Mouse (Mus musculus): ENCODE measurements around the gene Tyw1.
A peak's percentile ranks its signal among the peaks of the same experiment; 100 is the strongest.

The Tyw1 gene

DNA sequence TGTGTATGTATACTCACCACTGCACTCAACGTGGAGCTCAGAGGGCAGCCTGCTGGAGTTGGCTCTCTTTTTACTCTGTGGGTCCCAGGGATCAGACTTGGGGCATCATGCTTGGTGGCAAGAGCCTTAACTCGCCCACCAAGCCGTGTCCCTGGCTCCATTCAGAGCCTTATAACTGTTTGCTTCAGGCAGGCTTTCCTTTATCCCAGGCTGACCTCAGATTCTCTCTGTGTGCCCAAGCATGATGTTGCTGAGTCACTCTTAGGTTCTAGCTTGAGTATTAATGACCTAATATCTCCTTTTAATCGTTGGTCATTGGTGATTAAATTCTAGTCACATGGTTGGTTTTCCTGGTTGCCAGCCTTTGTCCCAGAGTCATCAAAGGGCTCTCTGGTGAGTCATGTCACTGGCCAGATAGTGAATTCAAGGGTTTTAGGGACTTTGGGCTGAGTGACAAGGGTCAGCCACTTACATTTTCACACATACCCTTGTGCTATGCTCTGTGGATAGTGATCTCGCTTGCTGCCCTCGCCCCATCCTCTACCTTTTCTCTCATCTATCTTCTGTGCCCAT is 9.1 kb downstream of the Tyw1 start:
- no peak for DNase-seq

DNA sequence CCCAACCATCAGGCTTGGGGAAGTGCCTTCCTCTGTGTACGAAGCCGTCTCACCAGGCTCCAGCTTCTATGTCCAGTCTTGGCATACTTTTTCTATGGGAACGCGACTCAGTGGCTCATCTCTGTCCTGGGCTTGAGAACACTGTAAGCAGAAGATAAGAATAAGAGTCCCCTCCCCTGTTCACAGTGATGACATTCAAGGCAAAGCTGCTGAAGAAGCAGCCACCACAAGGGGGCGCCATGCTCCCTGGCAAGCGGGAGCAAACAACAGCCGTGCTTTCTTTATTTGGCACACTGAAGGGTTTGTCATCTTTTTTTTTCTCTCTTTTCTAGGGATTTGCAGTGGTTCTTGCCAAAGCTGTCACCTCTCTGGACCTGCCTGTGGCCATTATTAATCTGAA is 11.2 kb downstream of the Tyw1 start:
- DNase-seq, result no peak

DNA sequence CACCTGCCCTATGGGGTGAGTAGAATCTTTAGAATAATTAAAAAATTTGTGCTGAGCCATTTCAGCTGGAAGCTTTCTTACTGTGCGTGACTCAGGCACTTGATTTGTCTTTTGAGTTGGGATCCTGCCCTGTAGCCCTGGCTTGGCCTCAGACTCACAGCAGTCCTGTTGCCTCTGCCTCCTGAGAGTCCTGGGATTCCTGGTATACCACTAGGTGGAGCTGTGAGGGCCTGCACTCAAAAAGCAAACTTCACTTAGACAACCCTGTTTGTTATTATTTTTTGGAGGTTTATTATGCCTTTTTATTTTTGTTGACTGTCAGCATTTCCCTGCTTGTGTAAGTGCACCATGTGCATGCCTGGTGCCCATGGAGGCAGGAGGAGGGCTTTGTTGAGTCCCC is 11.9 kb downstream of the Tyw1 start:
- DNase-seq, result no peak

DNA sequence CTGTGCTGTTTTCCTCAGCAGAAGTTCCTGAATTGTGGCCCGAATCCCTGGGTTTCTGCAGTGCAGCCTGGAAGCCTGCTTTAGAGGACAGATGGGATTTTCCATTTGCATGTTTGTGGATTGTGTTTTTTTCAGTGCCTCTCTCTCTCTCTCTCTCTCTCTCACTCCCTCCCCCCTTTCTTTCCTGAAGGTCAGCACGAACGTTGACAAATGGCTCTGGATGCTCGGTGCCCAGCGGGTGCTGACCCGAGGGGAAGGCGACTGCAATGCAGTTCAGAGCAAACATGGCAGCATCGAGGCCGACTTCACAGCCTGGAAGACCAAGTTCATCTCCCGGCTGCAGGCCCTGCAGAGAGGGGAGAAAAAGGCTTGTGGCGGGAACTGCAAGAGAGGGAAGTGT is 13.6 kb downstream of the Tyw1 start:
- DNase-seq, result no peak

DNA sequence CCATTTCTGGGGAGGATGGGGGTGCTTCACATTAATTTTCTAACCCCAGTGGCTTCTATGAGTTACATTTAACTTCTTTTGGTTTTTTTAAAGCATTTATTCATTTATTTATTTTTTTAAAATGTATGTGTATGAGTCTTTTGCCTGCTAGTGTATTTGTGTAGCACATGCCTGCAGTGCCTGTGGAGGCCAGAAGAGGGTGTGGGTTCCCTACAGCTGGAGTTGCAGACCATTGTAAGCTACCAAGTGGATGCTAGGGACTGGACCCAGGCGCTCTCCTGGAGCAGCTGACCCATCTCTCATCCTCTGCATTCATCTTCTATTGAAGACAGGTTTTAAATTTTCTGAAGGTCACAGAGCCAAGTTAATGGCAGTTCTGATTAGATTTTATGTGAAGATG is 16.9 kb downstream of the Tyw1 start:
- DNase-seq, result no peak

DNA sequence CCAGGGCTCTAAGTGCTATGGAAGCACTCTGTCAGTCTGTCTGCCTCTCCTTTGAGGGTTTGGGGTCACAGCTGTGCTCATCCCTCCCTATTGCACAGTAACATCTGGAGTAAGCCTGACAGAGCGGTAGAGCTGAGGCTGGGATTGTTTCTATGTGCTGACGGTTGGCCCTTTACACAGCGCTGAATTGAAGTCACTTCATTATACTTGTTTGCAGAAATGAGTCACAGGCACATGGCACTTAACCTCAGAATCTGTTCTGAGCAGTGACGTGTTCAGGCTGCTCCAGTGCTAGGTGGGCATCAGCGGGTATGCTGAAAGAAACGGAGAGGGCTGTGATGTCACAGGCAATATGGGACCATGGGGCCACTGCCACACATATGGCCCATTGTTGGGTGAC is 17.6 kb downstream of the Tyw1 start:
- DNase-seq, result no peak

DNA sequence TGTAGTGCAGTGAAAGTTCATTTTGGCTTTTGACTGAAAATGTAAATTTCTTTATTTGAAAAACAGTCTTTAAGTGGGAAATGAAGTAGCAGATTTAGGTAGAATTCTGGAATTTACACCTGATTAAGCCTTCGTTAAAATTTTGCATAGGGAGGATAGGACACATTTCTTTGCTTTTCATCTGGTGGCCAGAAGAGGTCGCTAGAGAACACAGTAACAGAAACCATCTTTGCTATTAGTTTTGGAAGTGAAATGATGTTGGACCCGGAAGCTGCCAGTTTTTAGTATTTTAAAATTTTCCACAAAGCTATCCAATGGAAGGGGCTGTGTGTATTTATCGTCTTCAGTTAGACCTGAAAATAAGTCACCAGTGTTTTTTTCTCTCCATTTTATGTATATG is 20.1 kb downstream of the Tyw1 start:
- DNase-seq, result peak; percentile 41

DNA sequence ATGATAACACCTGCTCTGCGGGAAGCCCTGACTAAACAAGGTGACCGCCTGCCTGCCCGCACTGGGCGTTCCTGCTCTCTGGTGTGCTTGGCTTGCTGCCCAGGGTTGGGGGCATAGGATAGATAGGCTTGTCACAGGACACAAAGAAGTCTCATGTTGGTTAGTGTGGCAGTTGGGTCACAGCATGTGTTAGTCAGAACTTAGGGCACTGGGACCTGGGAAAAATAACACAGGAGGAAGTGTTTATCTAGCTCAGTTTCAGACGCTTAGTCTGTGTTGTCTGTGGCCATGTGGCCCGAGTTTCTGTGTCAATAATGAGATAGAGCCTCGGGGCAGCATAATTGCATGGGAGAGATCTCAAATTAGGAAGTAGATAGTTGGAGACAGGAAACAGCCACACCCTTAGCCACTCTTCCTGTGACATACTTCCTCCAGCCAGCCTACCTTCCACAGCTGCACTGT is 22.6 kb downstream of the Tyw1 start:
- DNase-seq, result no peak

DNA sequence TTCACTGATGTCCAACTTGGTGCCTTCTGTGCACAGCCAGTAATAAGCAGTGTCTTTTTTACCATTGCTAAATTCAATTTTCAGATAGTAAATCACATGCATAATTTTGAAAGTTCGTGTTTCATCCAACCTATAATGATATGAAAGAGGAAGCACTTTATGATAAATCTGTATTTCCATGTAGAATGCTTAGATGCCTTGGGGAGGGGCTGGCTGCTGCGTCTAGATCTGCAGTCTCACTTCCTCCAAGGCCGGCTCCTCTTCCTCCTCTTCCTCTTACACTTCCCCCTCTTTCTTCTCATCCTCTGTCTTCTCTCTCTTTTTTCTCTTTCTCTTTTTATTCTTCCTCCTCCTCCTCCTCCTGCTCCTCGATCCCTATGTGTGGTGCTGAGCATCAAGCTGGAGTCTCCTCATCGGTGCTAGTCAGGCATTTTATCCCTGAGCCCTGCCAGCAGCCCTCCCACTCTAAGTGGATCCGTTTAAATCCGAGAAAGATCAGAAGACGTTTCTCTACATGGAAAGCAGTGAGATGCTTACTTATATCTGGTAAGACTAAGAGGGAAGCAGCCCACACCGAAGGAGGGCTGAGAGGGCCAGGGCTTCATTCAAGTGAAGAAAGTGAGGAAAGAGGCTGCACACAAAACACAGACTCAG is 27.8 kb downstream of the Tyw1 start:
- no peak for DNase-seq

DNA sequence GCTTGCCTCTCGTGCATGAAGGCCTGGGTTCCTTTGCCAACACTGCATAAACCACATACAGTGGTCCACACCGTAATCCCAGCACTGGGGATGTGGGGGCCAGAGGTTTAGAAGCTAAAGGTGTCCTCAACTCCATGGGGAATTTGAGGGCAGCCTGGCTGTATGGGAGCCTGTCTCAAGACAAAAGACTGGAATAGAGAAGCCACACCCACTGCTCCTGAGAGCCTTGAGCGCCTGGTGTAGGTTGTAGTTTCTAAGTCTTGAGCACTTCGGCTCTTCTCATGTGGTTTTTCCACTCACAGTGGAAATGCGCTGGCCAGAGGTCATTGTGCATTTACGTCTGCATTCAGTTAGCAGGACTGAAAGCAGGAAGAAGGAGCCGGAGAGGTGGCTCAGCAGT is 32.7 kb downstream of the Tyw1 start:
- no peak for DNase-seq

DNA sequence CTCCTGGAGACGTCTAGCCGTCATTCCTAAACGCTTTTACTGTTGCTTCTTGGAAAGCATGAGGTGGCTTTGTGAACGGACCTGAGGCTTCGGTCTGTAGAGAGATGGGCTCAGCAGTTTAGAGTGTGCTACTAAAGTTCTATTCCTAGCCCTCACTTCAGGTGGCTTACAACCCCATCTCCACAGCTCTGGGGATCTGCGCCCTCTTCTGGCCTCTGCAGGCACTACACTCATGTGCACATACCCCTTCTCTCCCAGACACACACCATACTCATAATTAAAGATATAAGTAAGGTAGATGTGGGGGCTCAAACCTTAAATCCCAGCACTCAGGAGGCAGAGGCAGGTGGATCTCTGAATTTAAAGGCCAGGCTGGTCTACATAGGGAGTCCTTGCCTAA is 34.8 kb downstream of the Tyw1 start:
- no peak for DNase-seq

DNA sequence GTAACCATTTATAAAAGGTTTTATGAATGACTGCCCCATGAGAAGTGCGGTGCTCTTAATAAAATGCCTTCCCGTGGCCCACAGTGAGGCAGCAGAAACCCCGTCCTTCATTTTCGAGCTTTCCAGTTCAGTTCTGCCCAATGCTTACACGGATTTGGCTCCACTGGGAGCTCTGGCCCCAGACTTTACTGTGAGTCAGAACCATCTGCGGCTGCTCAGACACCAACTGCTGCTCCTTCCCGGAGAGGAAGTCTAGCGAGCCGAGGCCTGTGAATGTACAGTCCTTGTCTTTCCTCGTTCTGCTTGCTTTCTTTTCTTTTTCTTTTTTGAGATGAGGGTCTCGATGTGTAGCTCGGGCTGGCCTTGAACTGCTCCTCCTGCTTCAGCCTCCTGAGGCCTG is 35.4 kb downstream of the Tyw1 start:
- DNase-seq, result peak; percentile 37

DNA sequence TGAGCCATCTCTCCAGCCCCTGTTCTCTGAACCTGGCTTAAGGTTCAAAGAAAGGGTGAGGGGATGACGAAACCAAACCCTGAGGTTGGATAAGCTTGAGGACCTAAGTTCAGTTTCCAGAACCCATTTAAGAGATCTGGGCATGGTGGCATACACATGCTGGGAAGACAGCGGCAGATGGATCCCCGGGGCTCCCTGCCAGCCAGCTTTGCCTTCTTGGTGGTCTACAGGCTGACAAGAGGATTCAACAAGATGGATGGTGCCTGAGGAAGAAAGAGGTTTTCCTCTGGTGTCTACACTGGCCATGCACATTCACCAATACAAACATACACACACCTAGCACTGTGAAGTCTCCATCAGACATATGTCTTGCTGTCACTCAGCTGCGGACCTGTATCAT is 37.6 kb downstream of the Tyw1 start:
- no peak for DNase-seq

DNA sequence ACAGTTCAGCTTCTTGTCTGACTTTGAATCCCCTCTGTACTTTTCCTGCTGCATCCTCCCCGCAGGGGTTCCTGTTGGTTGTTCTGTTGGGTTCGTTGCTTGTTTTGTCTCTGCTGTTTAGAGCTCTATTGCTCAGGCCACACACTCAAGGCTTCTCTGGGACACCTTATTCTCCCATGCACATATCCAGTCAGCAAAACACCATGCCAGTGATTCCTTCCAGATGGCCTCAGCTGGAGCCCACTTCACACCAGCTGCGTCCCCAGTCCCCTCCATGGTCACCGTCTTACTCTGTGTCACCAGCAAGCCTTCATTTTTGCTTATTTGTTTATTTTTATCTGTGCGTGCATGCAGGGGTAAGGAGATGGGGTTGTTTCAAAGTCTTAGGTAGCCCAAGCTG is 38.5 kb downstream of the Tyw1 start:
- no peak for DNase-seq

DNA sequence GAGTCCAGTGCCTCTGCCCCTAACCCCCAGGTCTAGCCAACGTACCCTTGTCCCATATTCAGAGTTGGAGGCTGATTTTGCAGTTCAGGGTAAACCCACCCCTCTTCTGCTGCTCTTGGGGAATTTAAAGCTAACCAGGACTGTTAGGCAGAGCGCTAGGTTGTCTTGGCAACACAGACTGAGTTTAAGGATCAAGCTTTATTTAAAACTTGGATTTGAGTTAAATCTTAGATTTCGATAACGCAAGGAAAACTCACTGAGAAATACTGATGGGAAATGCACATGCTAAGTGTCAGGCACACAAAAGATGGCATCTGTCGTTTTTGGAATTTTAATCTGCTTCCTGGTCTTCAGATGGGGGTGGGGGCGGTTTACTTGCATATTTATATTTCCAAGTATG is 39.2 kb downstream of the Tyw1 start:
- no peak for DNase-seq

DNA sequence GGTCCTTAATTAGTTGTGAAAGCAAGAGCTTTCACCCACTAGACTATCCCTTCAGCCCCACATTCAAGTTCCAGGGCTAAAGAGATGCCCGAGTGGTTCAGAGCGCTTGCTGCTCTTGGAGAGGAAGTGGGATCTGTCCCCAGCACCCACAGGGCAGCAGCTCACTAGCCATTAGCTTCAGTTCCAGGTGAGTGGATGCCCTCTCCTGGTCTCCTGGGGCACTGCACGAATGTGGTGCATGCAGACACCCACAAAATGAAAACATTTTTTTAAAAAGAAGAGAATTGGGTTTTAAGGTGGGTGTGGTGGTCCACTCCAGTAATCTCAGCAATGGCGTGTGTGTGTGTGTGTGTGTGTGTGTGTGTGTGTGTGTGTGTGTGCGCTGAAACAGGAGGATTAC is 40.7 kb downstream of the Tyw1 start:
- no peak for DNase-seq

DNA sequence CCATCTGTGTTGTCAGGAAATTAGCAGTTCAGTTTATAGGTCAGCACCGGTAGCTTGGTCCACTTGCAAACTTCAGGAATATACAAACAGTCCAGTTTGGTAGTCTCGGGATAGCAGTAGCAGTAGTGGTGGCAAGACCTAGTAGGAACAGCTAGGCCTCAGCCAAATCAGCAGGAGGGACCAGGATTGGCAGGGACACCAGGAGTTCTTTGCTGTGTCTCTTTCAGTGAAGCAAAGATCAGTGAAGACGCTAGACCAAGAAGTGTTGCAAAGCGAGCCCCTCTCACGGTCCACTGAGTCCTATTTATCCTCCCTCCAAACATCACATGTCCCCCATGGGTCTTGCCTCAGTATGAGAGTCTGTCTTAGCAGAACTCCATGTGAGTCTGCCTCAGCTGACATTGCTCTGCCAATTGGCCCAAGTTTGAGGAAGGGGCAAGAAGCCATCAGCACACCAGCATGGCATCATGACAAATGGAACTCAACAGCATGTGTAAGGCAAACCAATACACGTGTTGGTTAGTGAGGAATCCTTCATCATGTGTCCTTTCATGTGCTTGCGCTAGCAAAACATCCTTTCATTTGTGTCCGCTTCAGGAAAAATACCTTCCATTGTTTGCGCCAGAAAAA is 43.5 kb downstream of the Tyw1 start:
- no peak for DNase-seq

DNA sequence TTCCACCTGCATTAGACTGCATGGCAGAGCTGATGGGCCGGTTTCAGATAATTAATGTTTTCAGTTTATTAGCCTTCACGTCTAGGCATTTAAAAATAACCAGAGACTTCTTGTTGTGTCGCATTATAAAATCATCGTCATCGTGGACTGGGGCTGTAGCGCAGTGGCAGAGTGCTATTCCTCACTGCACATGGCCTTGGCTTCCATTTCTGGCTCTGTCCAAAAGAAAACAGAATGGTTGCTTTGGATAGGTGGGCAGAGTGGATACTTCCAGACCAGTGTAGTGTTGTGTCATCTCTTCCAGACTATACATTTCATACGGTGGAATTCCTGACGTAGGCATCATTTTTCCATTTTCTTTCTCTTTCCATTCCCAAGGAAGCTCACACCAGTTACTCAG is 44.1 kb downstream of the Tyw1 start:
- no peak for DNase-seq

DNA sequence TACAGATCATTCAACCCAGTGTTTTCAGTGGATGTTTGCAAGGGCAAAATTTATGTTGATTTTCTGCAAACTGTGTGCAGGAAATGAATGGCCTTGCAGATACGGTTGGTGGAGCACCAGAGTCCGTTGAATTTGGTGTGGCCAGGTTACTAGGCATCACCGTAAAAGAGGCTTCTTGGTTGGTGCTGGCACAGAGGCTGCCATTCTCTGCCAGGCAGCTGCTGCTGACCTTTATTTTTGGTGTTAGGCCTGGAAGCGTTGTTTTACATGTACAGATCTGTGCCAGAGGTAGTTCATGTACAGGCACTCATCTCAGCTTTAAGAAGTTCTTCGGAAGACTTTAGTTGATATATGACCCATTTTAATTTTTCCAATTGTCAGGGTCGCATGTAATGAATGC is 48.2 kb downstream of the Tyw1 start:
- no peak for DNase-seq

DNA sequence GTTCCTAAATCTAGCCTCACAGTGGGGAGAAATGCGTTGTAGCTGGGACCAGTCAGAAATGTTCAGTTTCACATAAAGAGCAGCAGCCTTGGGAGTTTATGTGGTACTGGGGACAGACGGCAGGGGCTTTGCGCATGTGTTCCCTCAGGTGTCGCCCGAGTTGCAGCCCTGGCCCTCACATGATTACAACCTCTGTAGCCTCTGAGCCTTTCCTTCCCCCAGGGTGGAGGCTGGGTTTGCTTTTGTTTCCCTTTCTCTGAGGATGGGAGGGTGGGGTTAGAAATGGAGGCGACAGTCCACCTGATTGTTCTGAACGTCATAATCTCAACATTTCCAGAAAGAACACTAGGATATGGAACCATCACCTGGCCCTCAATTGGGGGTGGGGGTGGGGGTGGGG is 52.5 kb downstream of the Tyw1 start:
- DNase-seq, result no peak

DNA sequence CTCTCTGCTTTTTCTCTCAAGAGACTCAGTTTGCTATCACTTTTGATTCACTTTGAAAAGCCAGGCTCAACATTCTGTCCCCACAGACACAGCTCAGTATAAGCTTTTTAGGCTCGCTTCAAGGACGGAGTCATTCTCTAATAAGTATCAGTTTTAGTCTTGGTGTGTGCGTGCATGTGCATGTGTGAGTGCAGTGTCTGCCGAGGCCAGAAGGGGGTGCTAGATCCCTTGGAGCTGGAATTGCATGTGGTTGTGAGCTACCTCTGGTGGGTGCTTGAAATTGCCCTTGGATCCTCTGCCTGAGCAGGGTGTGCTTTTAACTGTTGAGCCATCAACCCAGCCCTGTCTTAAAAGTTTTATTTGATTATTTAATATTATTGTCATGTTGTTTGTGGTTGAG is 54.7 kb downstream of the Tyw1 start:
- no peak for DNase-seq

DNA sequence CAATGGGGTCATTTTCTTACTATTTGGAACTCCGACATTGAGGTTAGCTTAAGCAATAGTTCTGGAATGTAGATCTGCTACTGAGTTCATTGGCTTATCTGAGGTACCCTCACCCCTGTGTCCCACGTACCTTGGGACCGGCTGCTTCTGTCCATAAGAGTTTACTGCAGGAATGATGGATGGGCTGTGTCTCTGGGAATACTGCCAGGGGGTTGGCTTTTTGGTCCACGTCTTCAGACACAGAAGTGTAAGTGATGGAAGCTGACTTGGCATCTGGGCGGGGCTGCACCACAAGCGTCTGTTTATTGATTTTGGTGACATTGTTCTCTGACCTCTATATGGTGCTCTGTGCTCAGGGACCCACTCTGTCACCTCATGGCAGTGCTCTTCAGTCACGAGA is 55.4 kb downstream of the Tyw1 start:
- DNase-seq, result no peak

DNA sequence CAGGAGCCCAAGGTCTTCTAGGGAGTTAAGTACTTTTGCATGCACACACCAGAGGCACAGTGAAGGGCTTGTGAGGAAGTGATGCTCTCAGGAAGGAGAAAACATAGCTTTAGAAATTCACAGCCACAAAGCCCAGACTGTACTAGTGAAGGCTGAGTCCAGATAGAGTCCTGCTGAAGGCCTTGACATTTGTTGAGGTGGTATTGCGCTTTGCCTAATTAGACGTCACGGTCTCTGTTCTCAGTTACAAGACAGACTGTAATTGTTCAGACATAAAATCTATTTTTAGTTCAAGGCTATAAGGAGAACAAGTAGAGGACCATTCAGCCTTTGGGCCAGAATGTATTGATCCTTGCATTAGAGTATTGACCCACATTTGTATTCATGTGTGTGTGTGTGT is 58.1 kb downstream of the Tyw1 start:
- no peak for DNase-seq

DNA sequence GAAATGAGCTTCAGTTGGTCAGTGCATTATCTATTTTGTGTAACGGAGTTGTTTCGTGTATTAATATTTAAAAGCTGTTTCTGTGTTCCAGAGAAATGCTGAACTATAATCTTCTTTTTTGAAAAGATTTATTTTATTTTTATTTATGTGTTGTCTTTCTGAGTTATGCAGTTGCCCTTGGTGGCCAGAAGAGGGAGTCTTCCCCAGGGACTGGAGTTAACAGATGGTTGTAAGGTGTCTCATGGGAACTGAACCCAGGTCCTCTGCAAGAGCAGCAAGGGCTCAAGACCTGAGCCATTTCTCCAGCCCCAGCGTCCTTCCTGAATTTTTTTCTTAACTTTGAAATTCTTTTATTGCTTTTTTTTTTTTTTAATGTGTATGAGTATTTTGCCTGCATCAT is 59.5 kb downstream of the Tyw1 start:
- no peak for DNase-seq

DNA sequence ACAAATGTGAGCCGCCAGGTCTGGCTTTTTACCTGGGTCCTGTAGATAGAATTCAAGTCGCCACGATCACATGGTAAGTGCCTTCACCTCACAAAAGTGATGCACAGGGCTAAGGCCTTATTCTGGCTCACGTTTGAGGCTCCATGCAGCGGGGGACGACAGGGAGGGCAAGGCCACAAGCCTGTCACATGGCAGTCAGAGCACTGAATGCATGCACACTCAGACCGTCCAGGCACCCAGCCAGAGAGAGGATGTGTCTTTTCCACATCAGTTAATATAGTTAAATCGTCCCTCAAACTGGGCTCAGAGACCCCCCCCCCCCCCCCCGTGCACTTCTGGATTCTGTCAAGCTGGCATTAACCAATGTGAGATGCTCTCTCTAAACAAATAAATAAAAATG is 60.9 kb downstream of the Tyw1 start:
- DNase-seq, result no peak
